ENCODE assay signal across 8 mouse cellular contexts in genomic region chr16:67617811-67618210, GRCm38 (mm10). TPM values are rescaled to one million over a fixed set of nuclear protein-coding genes. Genes with fewer than 3 reads are reported as not detected.
DNase-seq lines count a peak whose midpoint lies in the region; ATAC-seq and TF ChIP-seq lines count a peak whose summit lies in the region.

No protein-coding gene starts in this region.

- no peaks in the 10 kb centered on the region for H3K36me3 ChIP-seq in heart, embryonic 11.5 days (ENCODE audit: control insufficient read depth, insufficient read depth, low read length)
- no peaks in the 10 kb centered on the region for H3K36me3 ChIP-seq in neural tube, embryonic 12.5 days

- H3K9ac ChIP-seq in heart, embryonic 11.5 days (ENCODE audit: low read depth, low read length): no peak overlapping the region
- 0 out of 2 replicates have a peak overlapping the region, but pooled peaks have one; percentile 17 for H3K9ac ChIP-seq in neural tube, embryonic 12.5 days

- TF ChIP-seq POLR2A in bone marrow macrophage, adult 2 months (IDR thresholded peaks at IDR 0.05; ENCODE audit: borderline replicate concordance, low read depth, low read length): no peak
- TF ChIP-seq POLR2A in embryonic fibroblast, embryonic 13.5 days (IDR thresholded peaks at IDR 0.05; ENCODE audit: low read depth, low read length): no peak

- no peak for TF ChIP-seq CTCF in bone marrow macrophage, adult 2 months (IDR thresholded peaks at IDR 0.05; ENCODE audit: low read depth, low read length)
- no peak for TF ChIP-seq CTCF in embryonic fibroblast, embryonic 13.5 days (IDR thresholded peaks at IDR 0.05; ENCODE audit: borderline replicate concordance, insufficient read depth, low read length)

- intact Hi-C loops in heart, postnatal 10 days (cut with DNase I): no loop called here

- H3K4me2 ChIP-seq in heart, embryonic 11.5 days: peak overlapping the region; percentile 71
- H3K4me2 ChIP-seq in neural tube, embryonic 12.5 days (replicated peaks): peak overlapping the region; percentile 76

- ATAC-seq in heart, embryonic 11.5 days (replicated peaks; ENCODE audit: insufficient number of reproducible peaks, low FRiP score, low TSS enrichment): no peak
- no peak for ATAC-seq in neural tube, embryonic 12.5 days (ENCODE audit: low FRiP score, low read depth)

- no peak for DNase-seq in heart, postnatal 10 days
- peak; percentile 74 for DNase-seq in layer of hippocampus, adult 9-11 months
- DNase-seq in urinary bladder, postnatal 4 days (ENCODE audit: low spot score in 2 of 2): no peak
- no peak for DNase-seq in spleen, postnatal 4 days (ENCODE audit: low spot score in 2 of 2)

- H3K4me3 ChIP-seq in heart, embryonic 11.5 days (ENCODE audit: low read depth, low read length): peak overlapping the region; percentile 42
- peak overlapping the region; percentile 29 for H3K4me3 ChIP-seq in bone marrow macrophage, adult 2 months (ENCODE audit: insufficient read depth, low read length)
- peak overlapping the region; percentile 18; the same call in 1 of the 2 replicates for H3K4me3 ChIP-seq in embryonic fibroblast, embryonic 13.5 days (ENCODE audit: insufficient read depth, low read length)
- H3K4me3 ChIP-seq in neural tube, embryonic 12.5 days: peak overlapping the region; percentile 39

- H3K27me3 ChIP-seq in heart, embryonic 11.5 days (ENCODE audit: control insufficient read depth, insufficient read depth, low read length): peaks cover 19% of the 10 kb centered on the region
- H3K27me3 ChIP-seq in neural tube, embryonic 12.5 days (replicated peaks): no peaks in the 10 kb centered on the region

- no peaks in the 10 kb centered on the region for H3K4me1 ChIP-seq in heart, embryonic 11.5 days (ENCODE audit: control insufficient read depth, insufficient read depth, low read length)
- H3K4me1 ChIP-seq in bone marrow macrophage, adult 2 months (ENCODE audit: control insufficient read depth, insufficient read depth, low read length): 0 out of 2 replicates have a peak, but pooled peaks cover 2% of the 10 kb centered on the region
- no peaks in the 10 kb centered on the region; the same call in 1 of the 2 replicates for H3K4me1 ChIP-seq in embryonic fibroblast, embryonic 13.5 days (ENCODE audit: control insufficient read depth, insufficient read depth, low read length)
- H3K4me1 ChIP-seq in neural tube, embryonic 12.5 days: 0 out of 2 replicates have a peak, but pooled peaks cover 4% of the 10 kb centered on the region

- no peak overlapping the region for H3K27ac ChIP-seq in heart, embryonic 11.5 days (ENCODE audit: low read depth, low read length)
- H3K27ac ChIP-seq in bone marrow macrophage, adult 2 months (ENCODE audit: insufficient read depth, low read depth, low read length): no peak overlapping the region
- H3K27ac ChIP-seq in embryonic fibroblast, embryonic 13.5 days (ENCODE audit: insufficient read depth, low read length): no peak overlapping the region
- no peak overlapping the region for H3K27ac ChIP-seq in neural tube, embryonic 12.5 days

- WGBS in heart, embryonic 11.5 days (ENCODE audit: insufficient replicate concordance): 2% methylated on average over 25 of the region's 25 CpGs
- WGBS in neural tube, embryonic 12.5 days: 2% methylated on average over 25 of the region's 25 CpGs

- no peaks in the 10 kb centered on the region for H3K9me3 ChIP-seq in heart, embryonic 11.5 days (replicated peaks; ENCODE audit: control insufficient read depth, low read length)
- no peaks in the 10 kb centered on the region for H3K9me3 ChIP-seq in neural tube, embryonic 12.5 days

RNA-seq across cellular contexts. Expression of gene Cadm2, which starts 2.9 kb away (rescaled TPM):
- polyA plus RNA-seq in heart, embryonic 11.5 days (2014; fragmentation: Nextera tagmentation; extraction: Ambion mirVana): 0.52 and 0.73 TPM in 2 replicates
- under 1 TPM; 0.22 to 0.37 TPM for total RNA-seq in heart, postnatal 10 days (2021)
- not detected in 2 replicates for polyA plus RNA-seq in bone marrow macrophage, adult 2 months (2012; ENCODE audit: insufficient read depth, insufficient read length, missing spikeins)
- polyA plus RNA-seq in embryonic fibroblast, embryonic 13.5 days (2011; ENCODE audit: insufficient read length, low read depth, missing spikeins): 3.6 and 4.3 TPM in 2 replicates
- polyA plus RNA-seq in neural tube, embryonic 12.5 days (2016; fragmentation: Nextera tagmentation; extraction: Ambion mirVana): 12.0 and 13.9 TPM in 2 replicates
